Mouse (Mus musculus): ENCODE measurements around the gene Ackr2. TPM values are rescaled to one million over a fixed set of nuclear protein-coding genes. Genes with fewer than 3 reads are reported as not detected.

Gene Ackr2
- polyA plus RNA-seq, 1 experiment from 2014 or later = 1.3 TPM

- no peak overlapping the region for H3K9ac ChIP-seq
- 82% methylated on average over 5 of the region's 5 CpGs for WGBS
- no peaks in the 10 kb centered on the region for H3K36me3 ChIP-seq
- no peaks in the 10 kb centered on the region for H3K27me3 ChIP-seq
- no peaks in the 10 kb centered on the region for H3K9me3 ChIP-seq
- no peak for ATAC-seq (ENCODE audit: borderline replicate concordance, extremely low read depth, low FRiP score, low TSS enrichment)
- H3K4me3 ChIP-seq = no peak overlapping the region
- no peak overlapping the region for H3K27ac ChIP-seq
- no peak overlapping the region for H3K4me2 ChIP-seq
- no peaks in the 10 kb centered on the region for H3K4me1 ChIP-seq
These were observed 8.3 kb downstream of the Ackr2 start for GRCm38 (mm10) chr9:121906456-121906855.

DNA sequence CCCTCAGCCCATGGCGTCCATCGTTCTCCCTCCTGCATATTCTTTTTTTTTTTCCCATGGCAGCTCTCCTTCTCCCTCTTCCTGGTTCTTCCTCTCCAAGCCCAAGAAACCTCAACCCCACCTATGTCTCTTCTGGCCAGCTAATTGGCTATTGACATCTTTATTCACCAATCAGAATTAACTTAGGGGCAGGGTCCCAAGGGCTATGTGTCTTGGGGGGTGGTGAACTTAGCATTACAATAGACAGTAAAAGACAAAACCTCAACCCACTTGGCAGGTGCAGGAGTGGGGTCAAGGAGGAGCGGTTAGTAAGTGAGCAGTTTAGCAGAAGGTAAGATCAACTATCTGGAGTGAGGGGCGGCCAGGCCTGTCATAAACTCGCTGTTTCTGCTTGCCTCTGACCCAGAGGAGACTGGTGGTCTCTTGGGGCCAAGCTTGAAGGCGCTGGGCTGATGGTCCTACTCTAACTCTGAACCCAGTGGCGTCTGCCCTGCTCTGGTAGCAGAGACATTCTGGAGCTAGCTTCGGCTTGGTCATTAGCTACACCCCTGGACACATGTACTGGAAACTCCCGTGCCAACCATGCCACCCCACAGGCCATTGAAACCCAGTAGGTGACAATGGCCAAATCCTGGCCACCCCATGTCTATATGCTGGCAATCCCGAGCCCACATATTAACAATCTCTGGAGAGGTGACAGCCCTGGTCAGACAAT lies 9.4 kb downstream of the Ackr2 start:
- 68% methylated on average over 10 of the region's 10 CpGs for WGBS
- H3K9ac ChIP-seq = no peak overlapping the region
- no peak overlapping the region for H3K27ac ChIP-seq
- H3K9me3 ChIP-seq = no peaks in the 10 kb centered on the region
- H3K27me3 ChIP-seq = no peaks in the 10 kb centered on the region
- no peaks in the 10 kb centered on the region for H3K4me1 ChIP-seq
- H3K4me3 ChIP-seq = no peak overlapping the region
- no peak overlapping the region for H3K4me2 ChIP-seq
- no peaks in the 10 kb centered on the region for H3K36me3 ChIP-seq
- ATAC-seq (ENCODE audit: borderline replicate concordance, extremely low read depth, low FRiP score, low TSS enrichment) = no peak

- no peaks in the 10 kb centered on the region for H3K27me3 ChIP-seq
- H3K4me2 ChIP-seq = no peak overlapping the region
- no peak overlapping the region for H3K27ac ChIP-seq
- H3K4me3 ChIP-seq = no peak overlapping the region
- no peak for ATAC-seq (ENCODE audit: borderline replicate concordance, extremely low read depth, low FRiP score, low TSS enrichment)
- no peaks in the 10 kb centered on the region for H3K9me3 ChIP-seq
- no peaks in the 10 kb centered on the region for H3K36me3 ChIP-seq
- 87% methylated on average over 17 of the region's 17 CpGs for WGBS
- H3K4me1 ChIP-seq = no peaks in the 10 kb centered on the region
- no peak overlapping the region for H3K9ac ChIP-seq
These were observed 10.2 kb downstream of the Ackr2 start for GRCm38 (mm10) chr9:121908321-121908720.

- Histone ChIP-seq H3K27ac (no peak overlapping the region), H3K27me3 (no peaks in the 10 kb centered on the region), H3K9me3 (no peaks in the 10 kb centered on the region), H3K36me3 (no peaks in the 10 kb centered on the region), H3K4me2 (no peak overlapping the region), H3K4me1 (no peaks in the 10 kb centered on the region), H3K9ac (no peak overlapping the region), H3K4me3 (no peak overlapping the region)
- WGBS = 65% methylated on average over 6 of the region's 6 CpGs
- ATAC-seq (ENCODE audit: borderline replicate concordance, extremely low read depth, low FRiP score, low TSS enrichment) = no peak
These were observed 11.5 kb downstream of the Ackr2 start for GRCm38 (mm10) chr9:121909635-121910034.

- Histone ChIP-seq H3K36me3 (no peaks in the 10 kb centered on the region), H3K4me2 (no peak overlapping the region), H3K9me3 (no peaks in the 10 kb centered on the region), H3K4me1 (no peaks in the 10 kb centered on the region), H3K9ac (no peak overlapping the region), H3K27ac (no peak overlapping the region), H3K27me3 (no peaks in the 10 kb centered on the region), H3K4me3 (no peak overlapping the region)
- ATAC-seq (ENCODE audit: borderline replicate concordance, extremely low read depth, low FRiP score, low TSS enrichment) = no peak
- WGBS = 89% methylated on average over 7 of the region's 7 CpGs
These were observed 13.0 kb downstream of the Ackr2 start for GRCm38 (mm10) chr9:121911196-121911595.

- Histone ChIP-seq H3K27me3 (no peaks in the 10 kb centered on the region), H3K36me3 (no peaks in the 10 kb centered on the region), H3K4me2 (no peak overlapping the region), H3K27ac (no peak overlapping the region), H3K4me1 (no peaks in the 10 kb centered on the region), H3K4me3 (no peak overlapping the region), H3K9me3 (no peaks in the 10 kb centered on the region), H3K9ac (no peak overlapping the region)
- 70% methylated on average over 4 of the region's 4 CpGs for WGBS
- no peak for ATAC-seq (ENCODE audit: borderline replicate concordance, extremely low read depth, low FRiP score, low TSS enrichment)
These were observed 14.6 kb downstream of the Ackr2 start for GRCm38 (mm10) chr9:121912786-121913185.

- Histone ChIP-seq H3K27me3 (no peaks in the 10 kb centered on the region), H3K9me3 (no peaks in the 10 kb centered on the region), H3K4me2 (no peak overlapping the region), H3K36me3 (no peaks in the 10 kb centered on the region), H3K9ac (no peak overlapping the region), H3K4me1 (no peaks in the 10 kb centered on the region), H3K27ac (no peak overlapping the region), H3K4me3 (no peak overlapping the region)
- WGBS = 74% methylated on average over 8 of the region's 8 CpGs
- no peak for ATAC-seq (ENCODE audit: borderline replicate concordance, extremely low read depth, low FRiP score, low TSS enrichment)
These were observed 16.1 kb downstream of the Ackr2 start for GRCm38 (mm10) chr9:121914226-121914757.

GRCm38 (mm10) chr9:121915056-121915455 lies 16.9 kb downstream of the Ackr2 start:
- H3K27ac ChIP-seq = no peak overlapping the region
- no peaks in the 10 kb centered on the region for H3K4me1 ChIP-seq
- ATAC-seq (ENCODE audit: borderline replicate concordance, extremely low read depth, low FRiP score, low TSS enrichment) = no peak
- H3K36me3 ChIP-seq = no peaks in the 10 kb centered on the region
- no peak overlapping the region for H3K4me3 ChIP-seq
- no peaks in the 10 kb centered on the region for H3K27me3 ChIP-seq
- no peak overlapping the region for H3K9ac ChIP-seq
- H3K9me3 ChIP-seq = no peaks in the 10 kb centered on the region
- H3K4me2 ChIP-seq = no peak overlapping the region
- WGBS = 80% methylated on average over 10 of the region's 10 CpGs

GRCm38 (mm10) chr9:121916102-121916501 lies 17.9 kb downstream of the Ackr2 start, which contains the start of gene Cyp8b1:
Gene Cyp8b1, minus strand, starts transcription at chr9:121916305.
- H3K4me3 ChIP-seq = no peak within 1 kb of the TSS
- no peaks in the 10 kb centered on the region for H3K4me1 ChIP-seq
- no peaks in the 10 kb centered on the region for H3K9me3 ChIP-seq
- ATAC-seq (ENCODE audit: borderline replicate concordance, extremely low read depth, low FRiP score, low TSS enrichment) = no peak
- no peak within 1 kb of the TSS for H3K9ac ChIP-seq
- no peaks in the 10 kb centered on the region for H3K27me3 ChIP-seq
- H3K36me3 ChIP-seq = no peaks in the 10 kb centered on the region
- no peak within 1 kb of the TSS for H3K27ac ChIP-seq
- WGBS = 67% methylated on average over 8 of the region's 8 CpGs
- H3K4me2 ChIP-seq = no peak within 1 kb of the TSS

GRCm38 (mm10) chr9:121919027-121919501 lies 20.9 kb downstream of the Ackr2 start:
- ATAC-seq (ENCODE audit: borderline replicate concordance, extremely low read depth, low FRiP score, low TSS enrichment) = no peak
- no peak overlapping the region for H3K4me3 ChIP-seq
- no peaks in the 10 kb centered on the region for H3K9me3 ChIP-seq
- no peak overlapping the region for H3K4me2 ChIP-seq
- H3K36me3 ChIP-seq = no peaks in the 10 kb centered on the region
- H3K27ac ChIP-seq = no peak overlapping the region
- no peak overlapping the region for H3K9ac ChIP-seq
- H3K4me1 ChIP-seq = no peaks in the 10 kb centered on the region
- no peaks in the 10 kb centered on the region for H3K27me3 ChIP-seq
- 63% methylated on average over 10 of the region's 10 CpGs for WGBS

GRCm38 (mm10) chr9:121923443-121923842 lies 25.3 kb downstream of the Ackr2 start:
- Histone ChIP-seq H3K4me1 (no peaks in the 10 kb centered on the region), H3K9me3 (no peaks in the 10 kb centered on the region), H3K4me2 (no peak overlapping the region), H3K9ac (no peak overlapping the region), H3K27ac (no peak overlapping the region), H3K27me3 (no peaks in the 10 kb centered on the region; the same call in 1 of the 2 replicates), H3K36me3 (no peaks in the 10 kb centered on the region), H3K4me3 (no peak overlapping the region)
- no peak for ATAC-seq (ENCODE audit: borderline replicate concordance, extremely low read depth, low FRiP score, low TSS enrichment)
- 78% methylated on average over 8 of the region's 8 CpGs for WGBS

- no peaks in the 10 kb centered on the region for H3K9me3 ChIP-seq
- no peaks in the 10 kb centered on the region for H3K4me1 ChIP-seq
- no peaks in the 10 kb centered on the region; the same call in 1 of the 2 replicates for H3K27me3 ChIP-seq
- WGBS = 80% methylated on average over 5 of the region's 5 CpGs
- no peak overlapping the region for H3K9ac ChIP-seq
- no peak overlapping the region for H3K4me2 ChIP-seq
- no peak overlapping the region for H3K27ac ChIP-seq
- no peak for ATAC-seq (ENCODE audit: borderline replicate concordance, extremely low read depth, low FRiP score, low TSS enrichment)
- no peaks in the 10 kb centered on the region for H3K36me3 ChIP-seq
- no peak overlapping the region for H3K4me3 ChIP-seq
These were observed 25.8 kb downstream of the Ackr2 start for GRCm38 (mm10) chr9:121923906-121924305.

All from lung, embryonic 15.5 days (tissue).